Mouse (Mus musculus) forelimb bud, embryonic 11.5 days (tissue): Measurements from ENCODE around the gene Smim13.

ENCODE experiments used
- DNase-seq: peaks from one replicate; pipeline ENCODE4 v3.0.0-alpha.2; 2012; ENCODE audit warnings: low read depth, low spot score

Gene Smim13

GRCm38 (mm10) chr13:41285448-41285847 is 35.8 kb downstream of the Smim13 start:
- no peak for DNase-seq

DNA sequence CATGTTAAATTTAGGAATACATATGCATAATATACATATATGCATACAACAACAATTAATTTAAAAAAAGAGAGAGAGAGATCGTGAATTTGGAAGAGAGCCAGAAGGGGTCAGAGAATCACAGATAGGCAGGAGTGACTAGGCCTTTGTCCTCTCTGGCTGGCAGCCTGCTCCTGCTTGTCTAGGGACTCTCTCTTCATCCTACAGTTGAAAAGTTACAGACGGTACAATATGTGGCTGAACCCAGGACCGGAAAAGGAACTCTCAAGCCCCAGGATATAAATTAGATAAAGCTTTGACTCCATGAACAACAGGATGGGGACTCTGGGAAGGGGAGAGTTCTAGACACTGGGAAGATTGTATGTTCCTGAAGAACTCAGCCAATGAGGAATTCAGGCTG is 36.6 kb downstream of the Smim13 start:
- DNase-seq: no peak

DNA sequence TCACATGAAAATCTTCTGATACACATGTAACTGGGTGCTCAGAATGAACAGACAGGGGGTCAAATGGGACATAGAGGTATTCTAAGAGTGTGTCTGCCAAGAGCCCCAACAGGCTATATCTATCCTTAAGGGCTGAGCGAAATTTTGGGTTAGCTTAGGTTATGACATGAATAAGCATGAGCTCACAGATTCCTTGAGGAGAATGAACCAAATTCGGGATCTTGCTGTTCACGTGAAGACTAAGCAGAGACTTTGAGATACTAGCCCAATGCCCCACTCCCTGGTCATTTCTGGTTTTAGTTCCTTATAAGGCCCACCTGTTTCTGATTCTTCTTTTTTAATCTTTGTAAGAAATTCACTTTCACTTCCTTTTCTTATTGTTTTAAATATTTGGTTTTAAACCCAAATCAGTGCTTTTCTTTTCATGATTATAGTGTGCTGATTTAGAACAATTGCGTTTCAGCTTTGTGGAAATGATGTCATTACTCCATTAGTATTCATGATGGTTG is 41.9 kb downstream of the Smim13 start:
- no peak for DNase-seq

GRCm38 (mm10) chr13:41293595-41293994 is 44.0 kb downstream of the Smim13 start:
- no peak for DNase-seq

- DNase-seq: no peak
These were observed 46.2 kb downstream of the Smim13 start for GRCm38 (mm10) chr13:41295886-41296285.

GRCm38 (mm10) chr13:41296396-41296795 is 46.8 kb downstream of the Smim13 start:
- DNase-seq: no peak

DNA sequence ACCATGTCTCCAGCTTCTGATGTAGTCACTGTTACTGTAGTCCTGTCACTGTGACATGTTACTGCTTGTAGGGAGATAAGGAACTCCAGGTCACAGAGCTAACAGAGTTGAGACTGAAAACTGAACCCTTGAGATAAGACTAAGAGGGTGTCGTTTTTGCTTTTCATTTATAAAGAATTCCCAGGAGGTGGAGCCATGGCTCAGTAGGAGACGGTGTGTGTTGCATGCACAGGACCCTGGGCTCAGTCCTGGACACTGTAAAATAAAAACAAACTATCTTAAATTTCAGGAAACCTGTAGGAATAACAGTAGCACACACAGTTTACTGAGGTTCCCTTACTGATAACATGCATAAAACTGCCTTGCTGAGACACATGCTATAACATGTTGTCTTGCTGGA is 48.9 kb downstream of the Smim13 start:
- DNase-seq: no peak

GRCm38 (mm10) chr13:41298996-41299395 is 49.4 kb downstream of the Smim13 start:
- no peak for DNase-seq

GRCm38 (mm10) chr13:41300037-41300436 is 50.4 kb downstream of the Smim13 start:
- no peak for DNase-seq

DNA sequence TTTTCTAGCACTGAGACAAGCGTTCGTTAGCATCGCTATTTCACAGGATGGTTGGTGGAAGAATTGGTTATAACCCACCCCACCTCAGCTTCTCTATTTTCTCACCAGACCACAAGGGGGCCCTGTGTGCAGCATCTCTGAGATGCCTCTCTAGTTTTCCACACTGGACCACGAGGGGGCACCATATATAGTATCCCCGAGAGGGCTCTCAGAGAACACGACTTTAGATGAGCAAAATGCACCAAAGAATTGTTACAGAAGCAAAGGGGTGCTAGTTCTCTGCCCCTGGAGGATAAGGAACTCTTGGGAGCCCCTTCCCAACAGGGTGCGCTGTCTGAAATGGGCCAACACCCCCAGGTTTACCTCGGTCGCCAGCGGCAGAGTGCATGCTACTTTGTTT is 53.1 kb downstream of the Smim13 start:
- peak; percentile 68 for DNase-seq

- DNase-seq: no peak
These were observed 71.1 kb downstream of the Smim13 start for GRCm38 (mm10) chr13:41320749-41321148.

DNA sequence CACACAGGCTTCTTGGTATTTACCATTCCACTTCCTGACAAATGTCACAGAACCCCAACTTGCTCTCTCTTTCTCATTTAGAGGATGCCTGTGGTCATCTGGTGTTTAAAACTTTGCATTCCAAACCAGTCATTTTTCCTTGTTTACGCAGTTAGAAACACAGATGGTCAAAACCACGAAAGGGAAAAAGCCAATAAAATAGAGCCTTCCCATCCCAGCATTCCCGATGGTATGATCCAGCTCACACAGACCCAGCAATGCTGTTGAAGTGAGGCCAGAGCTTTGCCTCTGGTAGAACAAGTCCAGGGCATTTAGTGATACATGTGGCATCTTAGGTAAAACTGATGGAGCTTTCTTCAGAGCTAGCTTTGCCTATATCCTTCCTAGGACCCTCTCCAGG is 71.8 kb downstream of the Smim13 start:
- no peak for DNase-seq

- DNase-seq: no peak
These were observed 75.0 kb downstream of the Smim13 start for GRCm38 (mm10) chr13:41324631-41325030.

DNA sequence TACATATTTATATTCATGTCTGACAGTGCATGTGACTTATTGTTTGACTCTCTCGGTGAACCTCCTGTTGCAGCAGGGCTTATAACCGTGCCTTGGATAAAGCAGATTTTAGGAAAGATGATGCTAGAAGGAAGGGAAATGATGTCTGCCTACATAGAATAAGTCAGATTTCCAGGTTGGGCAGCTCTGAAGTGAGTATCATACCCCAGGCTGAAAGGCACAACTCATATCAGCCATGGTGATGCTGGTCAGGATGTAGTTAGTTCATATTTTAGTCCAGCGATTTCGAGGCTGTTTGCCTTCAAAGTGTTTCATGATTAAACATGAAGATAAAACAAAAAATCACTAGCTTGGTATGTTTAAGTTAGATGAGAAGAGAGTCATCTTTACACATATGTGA is 75.7 kb downstream of the Smim13 start:
- DNase-seq: no peak

GRCm38 (mm10) chr13:41326134-41326533 is 76.5 kb downstream of the Smim13 start:
- DNase-seq: no peak
